Mouse (Mus musculus): ENCODE measurements around the gene Prim2. TPM values are rescaled to one million over a fixed set of nuclear protein-coding genes. Genes with fewer than 3 reads are reported as not detected.

The Prim2 gene
- polyA plus RNA-seq, 1 experiment from 2014 or later = 40.7 TPM

DNA sequence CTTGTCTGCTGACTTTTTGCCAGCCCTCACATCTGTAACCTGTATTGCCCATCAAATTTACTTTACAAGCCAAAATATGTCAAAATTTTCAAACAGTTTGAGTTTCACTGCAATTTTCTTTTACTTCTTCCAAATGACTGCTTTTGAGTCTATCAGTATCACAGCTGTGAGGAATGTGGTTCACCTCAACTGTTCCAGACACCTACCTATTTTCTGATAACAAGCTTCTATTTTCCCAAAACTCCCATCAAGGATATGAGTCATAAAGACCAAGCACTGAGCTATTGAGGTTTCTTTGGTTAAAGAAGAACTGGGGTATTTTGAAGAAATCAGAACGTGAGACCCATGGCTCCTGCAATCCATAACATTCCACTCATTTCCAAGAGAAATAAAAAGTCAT is 57.5 kb downstream of the Prim2 start:
- H3K9me3 ChIP-seq (ENCODE audit: control insufficient read depth, low read depth, low read length) = no peaks in the 10 kb centered on the region
- H3K4me1 ChIP-seq (ENCODE audit: control insufficient read depth, insufficient read depth, low read length) = peaks cover 4% of the 10 kb centered on the region; the same call in 1 of the 2 replicates
- no peak for ATAC-seq (ENCODE audit: insufficient number of reproducible peaks, insufficient read depth, low FRiP score, low read depth)
- whole genome bisulfite sequencing = 62% methylated on average over 1 of the region's 1 CpGs
- H3K36me3 ChIP-seq (ENCODE audit: control insufficient read depth, insufficient read depth, low read length) = no peaks in the 10 kb centered on the region
- no peak overlapping the region for H3K27ac ChIP-seq (ENCODE audit: low read length)
- no peak overlapping the region for H3K9ac ChIP-seq (replicated peaks; ENCODE audit: low read depth, low read length)
- H3K4me3 ChIP-seq (ENCODE audit: low read depth, low read length) = no peak overlapping the region
- H3K27me3 ChIP-seq (ENCODE audit: control insufficient read depth, insufficient read depth, low read length) = no peaks in the 10 kb centered on the region
- no peak overlapping the region for H3K4me2 ChIP-seq (replicated peaks; ENCODE audit: low read depth, low read length)

DNA sequence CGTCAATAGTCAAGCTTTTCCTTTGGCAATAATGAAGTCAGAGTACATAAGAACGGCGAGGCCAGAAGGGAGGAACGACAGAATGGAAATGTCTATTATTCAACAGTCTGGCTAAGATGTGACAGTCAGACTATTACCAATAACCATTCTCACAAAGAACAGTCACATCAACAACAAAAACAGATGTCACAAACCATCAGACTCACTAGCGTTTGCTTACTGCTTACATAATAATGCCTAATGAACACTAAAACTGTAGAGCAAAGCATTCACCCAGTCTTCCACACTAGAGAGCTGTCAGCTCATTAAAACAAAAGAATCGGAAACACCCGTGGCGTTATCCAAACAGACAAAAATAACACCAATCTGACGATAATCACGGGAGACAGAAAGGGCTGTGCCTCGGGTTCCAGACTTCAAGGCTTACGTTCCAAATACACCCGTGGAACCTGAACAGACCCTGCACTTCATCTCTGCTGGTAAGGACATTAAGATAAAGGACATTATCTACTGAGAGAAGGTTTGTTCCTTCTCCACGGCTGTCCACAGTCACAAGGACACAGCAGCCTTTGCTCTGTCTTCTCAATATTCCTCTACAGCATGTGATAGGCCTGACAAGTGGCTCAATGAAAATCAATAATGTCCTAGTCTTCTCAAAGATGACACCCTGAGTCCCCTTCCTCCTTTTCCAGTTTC is 59.4 kb downstream of the Prim2 start:
- Histone ChIP-seq H3K4me3 (ENCODE audit: low read depth, low read length) (no peak overlapping the region), H3K9me3 (ENCODE audit: control insufficient read depth, low read depth, low read length) (no peaks in the 10 kb centered on the region), H3K4me2 (replicated peaks; ENCODE audit: low read depth, low read length) (no peak overlapping the region), H3K4me1 (ENCODE audit: control insufficient read depth, insufficient read depth, low read length) (peaks cover 4% of the 10 kb centered on the region; the same call in 1 of the 2 replicates), H3K27ac (ENCODE audit: low read length) (no peak overlapping the region), H3K36me3 (ENCODE audit: control insufficient read depth, insufficient read depth, low read length) (no peaks in the 10 kb centered on the region), H3K27me3 (ENCODE audit: control insufficient read depth, insufficient read depth, low read length) (no peaks in the 10 kb centered on the region), H3K9ac (replicated peaks; ENCODE audit: low read depth, low read length) (no peak overlapping the region)
- no peak for ATAC-seq (ENCODE audit: insufficient number of reproducible peaks, insufficient read depth, low FRiP score, low read depth)
- 66% methylated on average over 14 of the region's 14 CpGs for WGBS

DNA sequence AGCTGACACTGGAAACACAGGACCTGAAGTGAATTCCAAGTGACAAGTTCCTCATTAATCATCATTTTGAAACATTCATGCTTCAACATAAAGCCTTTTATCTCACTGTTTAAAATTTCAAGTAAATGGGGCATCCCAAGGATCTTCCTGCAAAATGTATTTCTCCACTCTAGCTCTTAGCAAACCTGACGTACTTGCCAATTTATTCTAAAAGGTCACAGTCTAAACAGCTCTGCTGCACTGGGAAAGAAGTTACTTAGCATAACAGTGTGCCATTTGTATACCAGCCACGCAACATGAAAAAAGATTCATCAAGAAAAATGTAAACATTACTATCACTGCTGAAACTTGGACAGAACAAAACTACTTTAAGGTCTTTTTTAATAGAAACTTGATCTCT is 61.5 kb downstream of the Prim2 start:
- no peak overlapping the region for H3K4me2 ChIP-seq (replicated peaks; ENCODE audit: low read depth, low read length)
- H3K36me3 ChIP-seq (ENCODE audit: control insufficient read depth, insufficient read depth, low read length) = no peaks in the 10 kb centered on the region
- H3K9ac ChIP-seq (replicated peaks; ENCODE audit: low read depth, low read length) = no peak overlapping the region
- H3K4me1 ChIP-seq (ENCODE audit: control insufficient read depth, insufficient read depth, low read length) = peaks cover 4% of the 10 kb centered on the region; the same call in 1 of the 2 replicates
- no peak overlapping the region for H3K27ac ChIP-seq (ENCODE audit: low read length)
- H3K27me3 ChIP-seq (ENCODE audit: control insufficient read depth, insufficient read depth, low read length) = no peaks in the 10 kb centered on the region
- no peak for ATAC-seq (ENCODE audit: insufficient number of reproducible peaks, insufficient read depth, low FRiP score, low read depth)
- H3K9me3 ChIP-seq (ENCODE audit: control insufficient read depth, low read depth, low read length) = no peaks in the 10 kb centered on the region
- WGBS = 39% methylated on average over 2 of the region's 2 CpGs
- no peak overlapping the region for H3K4me3 ChIP-seq (ENCODE audit: low read depth, low read length)

DNA sequence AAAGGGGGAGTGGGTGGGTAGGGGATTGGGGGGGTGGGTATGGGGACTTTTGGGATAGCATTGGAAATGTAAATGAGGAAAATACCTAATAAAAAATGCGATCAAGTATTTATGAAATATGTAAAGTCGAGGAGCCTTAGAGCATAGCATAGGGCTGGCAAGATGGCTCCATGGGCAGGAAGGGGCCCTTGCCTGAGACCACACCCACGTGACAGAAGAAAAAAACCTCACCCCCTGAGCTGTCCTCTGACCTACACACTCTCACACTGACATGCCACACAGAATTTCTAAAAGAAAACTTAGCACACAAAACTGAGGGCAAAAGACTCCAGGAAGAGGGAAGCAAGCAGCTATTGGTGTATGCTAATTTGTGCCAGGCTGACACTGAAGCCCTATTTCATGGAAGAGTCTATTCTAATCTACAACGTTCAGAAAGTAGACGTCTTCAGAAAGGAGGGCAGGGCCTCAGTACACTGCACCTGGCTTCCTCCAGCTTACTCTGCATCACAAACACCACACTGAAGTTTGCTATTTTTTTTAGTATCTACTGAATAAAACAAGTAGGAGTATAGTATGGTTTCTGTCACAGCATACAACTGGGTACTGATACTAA is 65.4 kb downstream of the Prim2 start:
- 71% methylated on average over 5 of the region's 5 CpGs for WGBS
- ATAC-seq (ENCODE audit: insufficient number of reproducible peaks, insufficient read depth, low FRiP score, low read depth) = no peak
- peaks cover 4% of the 10 kb centered on the region; the same call in 1 of the 2 replicates for H3K4me1 ChIP-seq (ENCODE audit: control insufficient read depth, insufficient read depth, low read length)

DNA sequence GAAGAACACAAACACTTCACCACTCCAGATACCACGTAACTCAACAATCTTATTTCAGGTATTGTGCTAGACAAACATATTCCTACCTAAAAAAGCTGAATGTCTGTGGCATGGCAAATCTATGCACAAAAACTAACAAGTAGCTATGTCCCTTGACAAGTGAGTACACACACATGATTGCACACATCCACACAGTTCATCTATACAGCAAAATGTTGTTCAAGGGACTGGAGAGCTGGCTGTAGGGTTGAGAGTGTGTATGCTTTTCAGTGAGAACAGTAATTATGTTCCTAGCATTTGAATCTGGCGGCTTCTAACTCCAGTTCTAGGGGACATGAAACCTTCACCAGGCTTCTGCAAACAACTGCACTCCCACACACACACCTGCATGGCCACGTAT is 69.9 kb downstream of the Prim2 start:
- WGBS = 86% methylated on average over 3 of the region's 3 CpGs
- Histone ChIP-seq H3K27ac (ENCODE audit: low read length) (no peak overlapping the region), H3K27me3 (ENCODE audit: control insufficient read depth, insufficient read depth, low read length) (no peaks in the 10 kb centered on the region), H3K9me3 (ENCODE audit: control insufficient read depth, low read depth, low read length) (no peaks in the 10 kb centered on the region), H3K9ac (replicated peaks; ENCODE audit: low read depth, low read length) (no peak overlapping the region), H3K4me2 (replicated peaks; ENCODE audit: low read depth, low read length) (no peak overlapping the region), H3K36me3 (ENCODE audit: control insufficient read depth, insufficient read depth, low read length) (no peaks in the 10 kb centered on the region), H3K4me3 (ENCODE audit: low read depth, low read length) (no peak overlapping the region), H3K4me1 (ENCODE audit: control insufficient read depth, insufficient read depth, low read length) (no peaks in the 10 kb centered on the region)
- ATAC-seq (ENCODE audit: insufficient number of reproducible peaks, insufficient read depth, low FRiP score, low read depth) = no peak

More for the DNA sequence above, 65.4 kb downstream of the Prim2 start:
- H3K4me2 ChIP-seq (replicated peaks; ENCODE audit: low read depth, low read length) = no peak overlapping the region
- H3K27me3 ChIP-seq (ENCODE audit: control insufficient read depth, insufficient read depth, low read length) = no peaks in the 10 kb centered on the region
- H3K9ac ChIP-seq (replicated peaks; ENCODE audit: low read depth, low read length) = no peak overlapping the region
- H3K9me3 ChIP-seq (ENCODE audit: control insufficient read depth, low read depth, low read length) = no peaks in the 10 kb centered on the region
- H3K36me3 ChIP-seq (ENCODE audit: control insufficient read depth, insufficient read depth, low read length) = no peaks in the 10 kb centered on the region
- no peak overlapping the region for H3K27ac ChIP-seq (ENCODE audit: low read length)
- H3K4me3 ChIP-seq (ENCODE audit: low read depth, low read length) = no peak overlapping the region

DNA sequence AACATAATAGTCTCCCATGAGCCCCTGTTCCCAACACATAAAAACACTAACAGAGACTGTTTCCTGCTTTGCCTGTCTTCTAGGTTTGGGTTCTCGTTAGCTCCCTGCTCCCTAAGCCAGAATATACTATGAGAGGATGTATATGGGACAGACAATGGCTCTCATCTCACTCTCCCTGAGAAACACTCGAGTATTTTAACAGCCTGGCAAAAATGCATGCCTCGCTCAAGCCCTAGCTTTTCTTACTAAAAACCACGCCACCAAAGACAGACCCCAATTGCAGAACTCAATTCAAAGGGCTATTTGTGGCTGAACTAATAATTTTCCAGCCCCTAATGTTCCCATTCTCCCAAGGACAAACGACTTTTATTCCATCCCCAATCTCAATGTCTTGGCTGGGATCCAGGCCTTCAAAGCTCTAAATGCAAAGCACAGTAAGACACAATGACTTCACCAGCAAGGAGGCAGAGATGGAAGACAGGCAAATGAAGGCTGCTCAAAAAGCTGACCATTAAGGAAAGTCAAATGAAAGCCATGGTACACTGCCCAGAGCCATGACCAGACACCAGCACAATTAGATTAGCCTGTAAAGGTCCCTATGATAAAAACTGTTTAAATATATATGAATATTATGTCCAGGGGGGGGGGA is 70.5 kb downstream of the Prim2 start:
- Histone ChIP-seq H3K9ac (replicated peaks; ENCODE audit: low read depth, low read length) (no peak overlapping the region), H3K27ac (ENCODE audit: low read length) (no peak overlapping the region), H3K27me3 (ENCODE audit: control insufficient read depth, insufficient read depth, low read length) (no peaks in the 10 kb centered on the region), H3K4me2 (replicated peaks; ENCODE audit: low read depth, low read length) (no peak overlapping the region), H3K4me1 (ENCODE audit: control insufficient read depth, insufficient read depth, low read length) (no peaks in the 10 kb centered on the region), H3K4me3 (ENCODE audit: low read depth, low read length) (no peak overlapping the region), H3K9me3 (ENCODE audit: control insufficient read depth, low read depth, low read length) (no peaks in the 10 kb centered on the region), H3K36me3 (ENCODE audit: control insufficient read depth, insufficient read depth, low read length) (no peaks in the 10 kb centered on the region)
- peak; percentile 53; the same call in 1 of the 2 replicates for ATAC-seq (ENCODE audit: insufficient number of reproducible peaks, insufficient read depth, low FRiP score, low read depth)
- 80% methylated on average over 5 of the region's 5 CpGs for WGBS

DNA sequence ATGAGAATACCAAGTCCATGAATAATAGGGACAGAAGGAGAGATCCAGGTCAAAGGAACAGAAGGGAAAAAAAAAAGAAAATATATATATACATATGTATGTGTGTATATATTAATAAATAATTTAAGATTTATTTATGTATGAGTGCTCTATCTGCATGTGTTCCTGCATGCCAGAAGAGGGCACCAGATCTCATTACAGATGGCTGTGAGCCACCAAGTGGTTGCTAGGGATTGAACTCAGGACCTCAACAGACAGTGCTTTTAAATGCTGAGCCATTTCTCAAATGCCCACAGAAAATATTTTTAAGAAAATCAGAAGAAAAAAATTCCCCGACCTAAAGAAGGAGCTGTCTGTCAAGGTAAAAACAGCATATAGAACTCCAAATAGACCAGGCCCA is 72.6 kb downstream of the Prim2 start:
- 87% methylated on average over 1 of the region's 1 CpGs for WGBS
- H3K27me3 ChIP-seq (ENCODE audit: control insufficient read depth, insufficient read depth, low read length) = no peaks in the 10 kb centered on the region
- H3K4me1 ChIP-seq (ENCODE audit: control insufficient read depth, insufficient read depth, low read length) = no peaks in the 10 kb centered on the region
- no peak overlapping the region for H3K9ac ChIP-seq (replicated peaks; ENCODE audit: low read depth, low read length)
- no peak overlapping the region for H3K4me3 ChIP-seq (ENCODE audit: low read depth, low read length)
- H3K4me2 ChIP-seq (replicated peaks; ENCODE audit: low read depth, low read length) = no peak overlapping the region
- ATAC-seq (ENCODE audit: insufficient number of reproducible peaks, insufficient read depth, low FRiP score, low read depth) = no peak
- no peak overlapping the region for H3K27ac ChIP-seq (ENCODE audit: low read length)
- no peaks in the 10 kb centered on the region for H3K9me3 ChIP-seq (ENCODE audit: control insufficient read depth, low read depth, low read length)
- no peaks in the 10 kb centered on the region for H3K36me3 ChIP-seq (ENCODE audit: control insufficient read depth, insufficient read depth, low read length)

DNA sequence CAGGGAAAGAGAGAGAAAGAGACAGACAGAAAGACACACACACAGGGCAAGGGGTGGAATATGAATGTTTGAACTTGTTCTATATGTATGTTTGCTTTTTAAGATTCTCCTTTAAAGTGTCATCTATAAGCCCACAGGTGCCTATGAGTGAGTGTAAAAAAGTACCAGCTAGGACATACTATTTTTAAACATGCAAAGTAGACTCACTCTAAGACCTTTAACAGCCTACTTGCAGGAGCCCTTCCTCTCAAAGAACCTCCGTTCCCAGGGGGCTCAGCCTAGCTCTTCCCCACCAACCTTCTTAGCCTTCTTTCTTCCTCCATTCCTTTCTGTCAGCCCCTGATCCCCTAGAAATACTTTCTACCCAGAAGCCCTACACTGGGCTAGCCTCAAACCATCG is 73.7 kb downstream of the Prim2 start:
- WGBS = 82% methylated on average over 2 of the region's 2 CpGs
- H3K27me3 ChIP-seq (ENCODE audit: control insufficient read depth, insufficient read depth, low read length) = no peaks in the 10 kb centered on the region
- no peaks in the 10 kb centered on the region for H3K9me3 ChIP-seq (ENCODE audit: control insufficient read depth, low read depth, low read length)
- H3K4me1 ChIP-seq (ENCODE audit: control insufficient read depth, insufficient read depth, low read length) = no peaks in the 10 kb centered on the region
- ATAC-seq (ENCODE audit: insufficient number of reproducible peaks, insufficient read depth, low FRiP score, low read depth) = no peak
- no peak overlapping the region for H3K4me3 ChIP-seq (ENCODE audit: low read depth, low read length)
- H3K36me3 ChIP-seq (ENCODE audit: control insufficient read depth, insufficient read depth, low read length) = no peaks in the 10 kb centered on the region
- H3K4me2 ChIP-seq (replicated peaks; ENCODE audit: low read depth, low read length) = no peak overlapping the region
- no peak overlapping the region for H3K27ac ChIP-seq (ENCODE audit: low read length)
- H3K9ac ChIP-seq (replicated peaks; ENCODE audit: low read depth, low read length) = no peak overlapping the region
